Mouse (Mus musculus) skeletal muscle tissue, postnatal 0 days (tissue): Measurements from ENCODE around the gene Prrc2a. TPM values are rescaled to one million over a fixed set of nuclear protein-coding genes. Genes with fewer than 3 reads are reported as not detected.

Experiments
- polyA plus RNA-seq: library from polyadenylated mRNA; unstranded; fragments of >200 nt; fragmentation: Nextera tagmentation; extraction: Ambion mirVana; gene quantifications from 2 replicates; pipeline ENCODE4 v1.2.1, GENCODE M21; 2015

Gene Prrc2a
- polyA plus RNA-seq, result 51.8 and 55.0 TPM in 2 replicates

GRCm38 (mm10) chr17:35164568-35165450 is at the start of gene Prrc2a:
TSS of gene Prrc2a (minus strand) at chr17:35164897.

GRCm38 (mm10) chr17:35204494-35205379 is 40.0 kb upstream of the Prrc2a start, which contains the start of gene Lta:
TSS of gene Lta (minus strand) at chr17:35205351.

GRCm38 (mm10) chr17:35201787-35202186 is 37.1 kb upstream of the Prrc2a start, which contains the start of gene Tnf:
TSS of gene Tnf (minus strand) at chr17:35202007.

GRCm38 (mm10) chr17:35193881-35194843 is 29.5 kb upstream of the Prrc2a start, which contains the start of gene Ltb:
TSS of gene Ltb (plus strand) at chr17:35194439.

GRCm38 (mm10) chr17:35187959-35188610 is 23.4 kb upstream of the Prrc2a start, which contains the start of gene Lst1:
TSS of gene Lst1 (minus strand) at chr17:35188439.

GRCm38 (mm10) chr17:35175968-35176367 is 11.3 kb upstream of the Prrc2a start, which contains the start of gene Aif1:
TSS of gene Aif1 (minus strand) at chr17:35176068.

GRCm38 (mm10) chr17:35134801-35135590 is 29.7 kb downstream of the Prrc2a start, which contains the start of gene Bag6:
TSS of gene Bag6 (plus strand) at chr17:35135178.

GRCm38 (mm10) chr17:35131500-35132173 is 33.1 kb downstream of the Prrc2a start, which contains the start of gene Apom:
TSS of gene Apom (minus strand) at chr17:35132050.

GRCm38 (mm10) chr17:35126206-35126611 is 38.5 kb downstream of the Prrc2a start, which contains the start of gene D17H6S53E:
TSS of gene D17H6S53E (plus strand) at chr17:35126373.

GRCm38 (mm10) chr17:35121871-35122303 is 42.8 kb downstream of the Prrc2a start, which contains the start of gene Csnk2b:
TSS of gene Csnk2b (minus strand) at chr17:35122053.

GRCm38 (mm10) chr17:35121143-35121799 is 43.4 kb downstream of the Prrc2a start, which contains the start of gene Gpank1:
TSS of gene Gpank1 (plus strand) at chr17:35121455.

GRCm38 (mm10) chr17:35115046-35116019 is 49.4 kb downstream of the Prrc2a start, which contains the start of gene Ly6g5b:
TSS of gene Ly6g5b (minus strand) at chr17:35115428.

GRCm38 (mm10) chr17:35108097-35108496 is 56.6 kb downstream of the Prrc2a start, which contains the start of gene Ly6g5c:
TSS of gene Ly6g5c (plus strand) at chr17:35108279.

